Comparison of ENCODE assay signal across 1 mouse cellular context in genomic region chr5:127616151-127616550, GRCm38 (mm10).
TF ChIP-seq lines count a peak whose summit lies in the region.

No protein-coding gene starts in this region.

TF ChIP-seq in MEL, 35 proteins besides CTCF, POLR2A, EP300 and RAD21 (continued from another document):
- no peak for TF ChIP-seq E2F4 (IDR thresholded peaks at IDR 0.05; ENCODE audit: borderline replicate concordance, low read depth, low read length)
